Mouse (Mus musculus) spleen, embryonic (tissue): ENCODE measurements around the gene Rita1.

Experiments
- CTCF ChIA-PET: fragments of 350-600 bp; sonication (Branson Sonifier 250); formaldehyde crosslinking; loops from one replicate; lab custom pipeline; 2022; lab: Charles Lee

The Rita1 gene

DNA sequence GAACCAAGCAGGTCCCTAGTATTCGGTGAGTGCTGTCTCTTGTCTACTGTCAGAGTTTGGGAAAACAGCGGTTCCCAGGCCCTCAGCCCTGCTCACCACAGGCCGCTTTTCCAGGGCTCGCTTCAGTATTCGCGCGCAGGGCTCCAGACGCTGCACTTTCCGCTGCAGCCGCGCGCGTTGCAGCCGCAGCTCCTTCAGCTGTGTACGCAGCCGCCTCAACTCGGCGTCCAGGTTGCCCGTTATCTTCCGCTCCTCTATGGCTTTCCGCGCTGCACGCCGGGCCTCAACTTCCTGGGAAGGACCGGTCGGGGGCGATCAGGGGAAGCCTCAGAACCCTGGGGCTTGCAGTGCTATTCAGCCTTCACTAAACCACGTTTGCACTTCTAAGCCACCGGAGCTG lies 18.7 kb upstream of the Rita1 start:
- CTCF ChIA-PET, result interaction anchor here (0.5 to 1.6 kb wide), 2 partner anchors 18 to 90 kb away, joined by 3 to 4 read pairs; partner anchors contain the start of gene Rasal1

DNA sequence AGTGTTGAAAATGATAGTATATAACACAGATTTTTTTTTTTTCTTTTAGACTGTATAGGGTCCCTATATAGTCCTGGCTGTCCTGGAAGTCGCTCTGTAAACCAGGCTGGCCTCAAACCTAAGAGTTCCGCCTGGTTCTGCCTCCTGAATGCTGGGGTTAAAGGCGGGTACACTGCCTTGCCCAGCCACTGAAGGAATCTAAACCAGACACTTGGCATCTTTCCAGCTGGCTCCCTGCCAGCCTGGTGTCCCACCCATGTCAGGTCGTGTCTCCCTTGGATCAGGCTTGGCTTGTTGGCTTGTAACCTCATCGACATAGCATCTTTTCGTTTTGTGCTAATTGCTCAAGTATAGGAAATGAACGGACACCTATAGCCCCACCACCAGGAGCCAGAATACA lies 16.2 kb upstream of the Rita1 start:
- CTCF ChIA-PET, result no interaction called here

DNA sequence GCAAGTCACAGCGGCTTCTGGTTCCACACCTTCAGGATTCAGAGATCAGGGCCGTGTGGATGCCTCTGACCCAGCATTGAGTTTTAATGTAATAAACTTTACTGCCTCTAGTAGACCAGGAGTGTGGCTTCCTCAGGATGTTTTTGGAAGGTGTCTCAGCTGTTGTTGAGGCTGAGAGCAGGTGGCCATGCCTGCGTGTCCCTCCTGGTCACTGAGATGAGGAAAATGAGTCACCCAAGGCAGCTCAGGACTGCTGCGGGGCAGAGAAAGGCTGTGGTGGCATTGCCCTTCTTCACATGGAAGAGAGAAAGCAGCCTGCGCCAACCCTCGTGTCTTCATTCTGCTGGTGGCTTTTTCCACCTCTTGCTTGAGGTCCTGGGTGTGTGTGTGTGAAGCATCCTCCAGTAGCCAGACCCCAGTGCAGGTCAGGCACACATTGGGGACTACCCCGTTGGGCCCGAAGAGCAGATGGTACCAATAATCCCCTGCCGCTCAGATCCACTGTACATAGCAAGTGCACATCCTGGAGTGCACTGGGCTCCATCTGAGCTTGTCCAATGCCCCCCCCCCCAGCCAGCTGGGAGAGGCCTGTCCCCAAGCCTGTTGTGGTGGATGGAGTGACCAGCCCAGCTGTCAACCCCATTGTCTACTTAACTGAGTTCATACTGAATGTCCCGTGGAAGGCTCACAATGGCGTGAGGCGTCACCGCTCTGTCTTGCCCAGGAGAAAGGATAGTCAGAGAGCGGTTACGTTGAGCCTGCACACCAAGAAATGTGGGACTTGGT lies 15.3 kb upstream of the Rita1 start:
- CTCF ChIA-PET, result no interaction called here

DNA sequence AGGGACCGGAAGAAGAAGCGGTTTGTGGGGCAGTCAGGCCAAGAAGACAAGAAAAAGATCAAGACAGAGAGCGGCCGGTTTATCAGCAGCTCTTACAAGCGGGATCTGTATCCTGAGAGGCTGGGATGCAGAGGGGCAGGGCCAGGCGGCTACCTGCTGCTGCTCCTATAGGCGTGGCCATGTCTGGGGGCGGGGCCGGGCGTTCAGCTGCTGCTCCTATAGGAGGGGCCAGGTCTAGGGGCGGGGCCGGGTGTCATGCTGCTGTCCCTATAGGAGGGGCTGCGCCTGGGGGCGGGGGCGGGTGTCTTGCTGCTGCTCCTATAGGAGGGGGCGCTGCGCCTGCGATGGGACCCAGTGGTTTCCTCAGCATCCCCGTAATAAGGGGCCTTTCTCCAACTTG lies 14.0 kb upstream of the Rita1 start:
- CTCF ChIA-PET, result interaction anchor here (0.6 to 0.7 kb wide), 3 partner anchors 13 to 50 kb away, joined by 3 to 4 read pairs (median 3); partner anchors contain the start of gene Iqcd

DNA sequence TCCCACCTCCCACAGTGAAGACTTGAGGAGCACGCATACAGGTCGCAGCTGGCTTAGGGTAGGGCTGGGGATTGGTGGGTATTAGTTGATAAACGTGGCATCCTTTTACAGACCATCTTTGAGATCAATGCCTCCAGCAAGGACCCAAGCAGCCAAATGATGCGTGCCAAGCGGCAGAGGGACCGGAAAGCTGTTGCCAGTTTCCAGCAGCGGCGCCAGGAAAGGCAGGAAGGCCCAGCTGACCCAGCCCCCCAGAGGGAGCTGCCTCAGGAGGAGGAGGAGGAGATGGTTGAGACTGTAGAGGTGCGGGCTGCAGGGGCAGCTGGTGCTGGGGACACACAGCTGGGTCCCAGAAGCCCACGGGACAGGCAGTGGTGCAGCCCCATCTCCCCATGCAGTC lies 12.0 kb upstream of the Rita1 start:
- CTCF ChIA-PET, result no interaction called here

DNA sequence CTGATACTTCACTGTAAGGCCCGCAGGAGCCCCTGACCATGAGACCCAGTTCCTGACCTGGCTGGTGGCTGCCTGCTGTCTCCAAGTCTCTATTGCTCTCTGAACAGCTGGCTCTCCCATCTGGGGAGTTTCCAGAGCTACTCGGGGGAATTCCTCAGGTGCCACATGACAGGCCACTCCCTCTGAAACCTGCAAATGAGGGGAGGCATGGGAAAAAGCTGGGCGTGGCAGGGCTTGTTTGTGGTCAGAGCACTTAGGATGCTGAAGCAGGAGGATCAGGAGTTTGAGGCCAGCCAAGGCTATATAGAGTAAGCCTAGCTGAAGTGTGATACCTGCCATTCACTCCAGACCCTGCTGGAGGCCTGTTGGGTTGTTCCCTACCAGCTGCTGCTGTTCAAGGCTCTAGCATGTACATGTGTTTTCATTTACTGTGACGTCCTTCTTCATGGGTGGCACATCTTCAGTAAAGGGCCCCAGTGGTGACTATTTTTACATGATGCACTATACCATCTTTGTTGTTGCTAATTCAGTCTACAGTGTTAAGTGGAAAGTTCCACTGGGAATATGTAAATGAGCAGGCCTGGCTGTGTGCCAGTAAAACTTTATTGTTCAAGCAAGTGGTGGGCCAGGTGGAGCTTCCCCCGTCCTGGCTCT lies 9.9 kb upstream of the Rita1 start:
- CTCF ChIA-PET, result interaction anchor here (2.0 to 2.3 kb wide), 2 partner anchors 21 to 28 kb away, joined by 5 to 14 read pairs; partner anchors contain the start of gene Rasal1

DNA sequence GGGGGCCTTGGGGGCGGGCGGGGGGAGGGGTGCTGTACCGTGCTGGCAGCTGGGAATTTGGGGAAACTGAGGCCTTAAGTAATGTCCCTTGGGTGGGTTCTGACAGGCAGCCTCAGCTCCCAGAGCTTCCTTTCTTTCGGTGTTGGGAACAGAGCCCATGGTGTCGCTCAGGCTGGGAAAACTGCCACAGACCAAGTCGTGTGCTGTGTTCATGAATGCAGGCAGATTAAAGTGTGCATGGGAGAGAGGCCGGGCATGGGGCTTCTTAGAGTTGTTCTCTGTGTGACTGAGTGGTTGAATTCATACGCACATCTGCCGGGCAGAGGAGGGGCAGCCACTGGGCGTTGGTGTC lies 9.4 kb upstream of the Rita1 start:
- CTCF ChIA-PET, result interaction anchor here (0.6 to 2.8 kb wide), 5 partner anchors 9 to 93 kb away, joined by 3 to 29 read pairs (median 5); partner anchors contain the start of genes Ddx54, Rasal1 and Rita1

DNA sequence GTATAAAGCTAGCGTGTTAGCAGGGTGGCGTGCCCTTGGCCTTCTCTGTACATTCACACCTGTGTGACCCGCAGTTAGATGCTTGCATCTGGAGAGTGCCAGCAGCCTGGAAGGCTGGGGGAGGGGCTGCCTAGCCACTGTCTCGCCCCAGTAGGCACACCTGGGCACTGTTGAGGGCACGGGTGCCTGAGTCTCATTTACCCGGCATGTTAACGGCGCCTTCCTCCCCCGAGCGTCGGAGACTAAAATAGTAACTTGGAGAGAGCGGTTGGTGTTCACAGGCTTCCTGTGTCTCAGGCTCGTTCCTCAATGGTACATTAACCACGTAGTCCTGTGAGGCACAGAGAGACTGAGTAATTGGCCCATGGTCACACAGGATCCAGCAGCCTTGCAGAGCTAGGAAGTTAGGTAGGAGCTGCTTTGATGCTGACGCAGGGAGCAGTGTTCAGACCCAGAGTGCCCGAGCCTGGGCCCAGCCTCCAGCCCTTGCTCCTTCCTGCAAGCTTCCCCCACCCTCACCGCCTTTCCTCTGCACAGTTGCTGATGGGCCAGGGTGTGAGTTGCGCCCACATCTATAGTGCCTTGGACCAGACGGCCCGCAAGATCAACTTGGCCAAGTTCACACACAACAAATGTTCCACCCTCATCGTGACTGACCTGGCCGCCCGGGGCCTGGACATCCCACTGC lies 8.8 kb upstream of the Rita1 start:
- CTCF ChIA-PET, result interaction anchor here (0.6 to 2.8 kb wide), 7 partner anchors 9 to 135 kb away, joined by 3 to 29 read pairs (median 5); partner anchors contain the start of genes Ddx54, Rasal1 and Rita1

DNA sequence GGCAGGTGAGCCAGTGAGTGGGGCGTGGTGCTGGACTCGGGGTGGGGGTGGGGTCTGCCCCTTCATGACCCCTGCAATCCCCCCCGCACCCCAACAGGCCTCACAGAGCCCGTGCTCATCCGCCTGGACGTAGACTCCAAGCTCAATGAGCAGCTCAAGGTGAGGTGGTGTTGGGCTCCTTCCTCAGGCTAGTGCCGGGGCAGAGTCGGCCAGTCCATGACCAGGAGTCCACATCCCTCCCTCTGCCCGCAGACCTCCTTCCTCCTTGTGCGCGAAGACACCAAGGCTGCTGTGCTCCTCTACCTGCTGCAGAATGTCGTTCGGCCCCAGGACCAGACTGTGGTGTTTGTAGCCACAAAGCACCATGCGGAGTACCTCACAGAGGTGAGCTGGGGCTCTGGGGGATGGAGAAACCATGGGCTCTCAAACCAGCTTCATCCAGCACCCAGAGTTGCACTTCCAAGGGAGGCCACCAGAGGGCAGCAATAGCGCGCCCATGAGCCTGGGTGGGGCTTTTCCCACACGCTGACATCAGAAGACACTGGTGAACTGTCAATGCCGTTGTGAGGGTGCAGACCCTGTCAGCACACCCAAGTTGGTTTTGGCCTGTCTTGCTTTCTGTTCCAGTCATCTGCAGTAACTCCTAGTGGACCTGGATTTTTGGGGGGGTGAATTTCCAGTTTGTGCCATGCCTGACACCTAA lies 8.1 kb upstream of the Rita1 start:
- CTCF ChIA-PET, result interaction anchor here (0.7 to 2.8 kb wide), 9 partner anchors 23 to 136 kb away, joined by 3 to 29 read pairs (median 5); partner anchors contain the start of gene Rasal1

DNA sequence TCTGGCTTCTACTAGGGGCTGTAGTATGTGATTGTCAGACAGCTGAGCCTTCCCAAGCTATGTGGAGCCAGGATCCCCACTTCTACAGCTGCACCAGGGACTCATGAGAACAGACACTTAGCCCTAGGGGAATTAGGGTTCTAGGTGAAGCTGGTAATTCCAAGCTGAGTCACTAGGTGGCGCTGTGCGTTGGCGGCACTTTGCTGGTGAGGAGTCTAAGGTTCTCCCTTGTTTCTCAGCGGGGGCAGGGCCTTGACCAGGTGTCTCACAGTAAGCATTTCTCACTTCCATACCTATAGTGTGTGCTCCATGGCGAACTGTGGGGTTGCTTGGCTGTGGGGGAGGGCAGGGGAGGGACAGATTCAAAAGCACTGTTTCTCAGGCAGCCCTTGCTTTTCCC lies 6.8 kb upstream of the Rita1 start:
- CTCF ChIA-PET, result interaction anchor here (0.8 to 2.8 kb wide), 4 partner anchors 34 to 125 kb away, joined by 3 to 29 read pairs (median 5); no protein-coding TSS in a partner anchor

DNA sequence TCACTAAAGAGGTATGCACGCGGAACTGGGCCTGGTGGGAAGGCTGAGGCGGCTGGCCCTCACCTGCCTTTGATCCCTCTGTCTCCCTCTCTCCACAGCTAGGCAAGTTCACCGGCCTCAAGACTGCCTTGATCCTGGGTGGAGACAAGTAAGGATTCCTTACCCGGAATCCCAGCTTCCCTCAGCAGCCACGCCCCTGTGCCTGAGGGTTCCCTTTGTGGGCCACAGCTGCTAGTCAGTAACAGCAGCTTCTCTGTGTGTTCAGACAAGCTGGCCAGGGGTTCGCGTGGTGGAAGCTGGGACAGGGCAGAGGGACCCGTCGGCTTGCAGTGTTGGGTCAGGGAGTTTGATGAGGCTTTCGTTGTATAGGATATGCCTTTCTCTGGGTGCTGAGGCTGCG lies 6.4 kb upstream of the Rita1 start:
- CTCF ChIA-PET, result interaction anchor here (0.7 to 0.9 kb wide), 5 partner anchors 29 to 126 kb away, joined by 3 to 5 read pairs (median 3); no protein-coding TSS in a partner anchor

DNA sequence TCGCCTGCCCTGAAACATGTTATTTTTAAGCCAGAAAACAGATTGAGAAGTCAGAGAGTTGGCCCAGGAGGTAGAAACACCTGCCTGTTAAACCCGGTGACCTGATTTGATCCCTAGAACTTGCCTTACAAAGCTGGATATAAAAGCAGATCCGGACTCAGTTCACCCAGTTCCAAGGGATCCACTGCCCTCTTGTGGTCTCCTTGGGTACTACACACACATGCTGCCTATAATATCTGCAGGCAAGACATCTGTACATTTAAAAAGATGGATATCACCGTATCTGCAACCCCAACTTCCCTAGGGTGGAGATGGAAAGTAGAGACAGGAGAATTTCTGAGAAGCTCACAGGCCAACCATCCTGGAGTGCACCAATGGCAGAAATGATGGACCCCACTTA lies 3.5 kb upstream of the Rita1 start:
- CTCF ChIA-PET, result interaction anchor here (0.5 to 0.6 kb wide), 2 partner anchors 90 to 110 kb away, joined by 3 to 4 read pairs; no protein-coding TSS in a partner anchor

DNA sequence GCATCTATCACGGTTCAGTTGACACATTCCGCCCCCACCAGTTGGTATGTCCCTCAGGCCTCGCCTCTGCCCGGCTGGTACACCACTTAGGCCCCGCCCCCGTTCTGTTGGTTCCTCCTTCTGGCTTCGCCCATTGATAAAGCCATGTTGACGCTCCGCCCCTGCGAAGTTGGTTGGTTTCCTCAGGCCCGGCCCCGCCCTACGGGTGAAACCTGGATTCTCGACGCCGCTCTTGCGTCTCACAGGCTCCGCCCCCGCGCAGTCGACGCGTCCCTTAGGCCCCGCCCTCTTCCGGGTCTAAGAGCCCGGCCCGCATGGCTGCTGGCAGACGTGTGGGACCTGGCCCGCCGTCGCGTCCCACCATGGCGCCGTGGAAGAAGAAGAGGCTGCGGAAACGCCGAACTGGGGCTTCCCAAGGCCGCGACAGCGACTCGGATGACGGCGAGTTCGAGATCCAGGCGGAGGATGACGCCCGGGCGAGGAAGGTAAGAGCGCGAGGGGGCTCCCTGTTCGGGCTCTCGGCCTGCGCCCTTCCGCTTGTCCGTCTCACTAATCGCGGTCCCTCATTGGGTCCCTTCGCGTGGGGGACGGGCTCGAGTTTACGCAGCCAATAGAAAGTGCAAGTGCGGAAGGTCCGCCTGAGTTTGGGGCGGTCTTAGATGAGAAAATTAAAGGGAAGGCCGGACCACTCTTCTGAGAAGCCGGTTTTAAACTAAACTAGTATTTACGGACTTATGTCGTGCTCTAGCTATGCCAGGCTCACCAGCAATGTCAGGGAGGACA lies 624 bp upstream of the Rita1 start:
- CTCF ChIA-PET, result interaction anchor here (0.6 to 1.2 kb wide), 3 partner anchors 8 to 101 kb away, joined by 3 to 16 read pairs (median 4); no protein-coding TSS in a partner anchor

DNA sequence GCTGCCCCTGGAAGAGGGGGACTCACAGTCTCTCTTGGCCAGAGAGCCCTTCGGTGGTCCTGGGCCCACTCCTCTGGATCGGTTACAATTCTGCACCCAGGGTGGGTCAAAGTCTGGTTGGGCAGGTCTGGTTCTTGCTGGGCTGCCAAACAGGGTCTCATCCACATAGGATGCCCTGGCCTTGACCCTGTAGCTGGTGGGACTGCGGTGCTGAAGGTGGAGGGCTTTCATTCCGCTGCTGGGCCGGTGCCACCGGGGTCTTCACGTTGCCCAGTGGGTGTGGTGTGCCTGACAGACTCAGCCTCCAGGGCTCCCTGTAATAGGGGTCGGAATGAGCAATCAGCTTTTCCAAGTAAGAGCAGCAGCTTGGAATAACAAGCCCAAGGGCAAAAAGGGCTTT lies 973 bp downstream of the Rita1 start:
- CTCF ChIA-PET, result interaction anchor here (1.2 kb wide), 1 partner anchor 101 kb away, joined by 9 read pairs; no protein-coding TSS in a partner anchor

DNA sequence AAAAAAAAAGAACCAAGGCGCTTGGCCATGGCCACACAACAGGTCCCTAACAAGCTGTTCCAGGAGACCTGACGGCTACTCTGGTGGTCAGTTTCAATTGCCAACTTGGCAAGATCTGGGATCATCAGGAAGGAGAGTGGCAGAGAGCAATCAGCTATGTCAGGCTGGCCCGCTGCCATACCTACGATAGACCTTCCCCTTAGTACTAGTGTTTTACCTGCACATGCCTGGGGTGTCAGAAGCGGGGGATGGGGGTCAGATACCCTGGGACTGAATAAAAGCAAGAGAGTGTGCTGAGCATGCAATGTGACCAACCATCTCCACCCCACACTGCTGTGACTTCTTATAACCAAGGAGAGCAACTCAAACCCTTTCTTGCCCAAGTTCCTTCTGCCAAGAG lies 1.5 kb downstream of the Rita1 start:
- CTCF ChIA-PET, result no interaction called here

DNA sequence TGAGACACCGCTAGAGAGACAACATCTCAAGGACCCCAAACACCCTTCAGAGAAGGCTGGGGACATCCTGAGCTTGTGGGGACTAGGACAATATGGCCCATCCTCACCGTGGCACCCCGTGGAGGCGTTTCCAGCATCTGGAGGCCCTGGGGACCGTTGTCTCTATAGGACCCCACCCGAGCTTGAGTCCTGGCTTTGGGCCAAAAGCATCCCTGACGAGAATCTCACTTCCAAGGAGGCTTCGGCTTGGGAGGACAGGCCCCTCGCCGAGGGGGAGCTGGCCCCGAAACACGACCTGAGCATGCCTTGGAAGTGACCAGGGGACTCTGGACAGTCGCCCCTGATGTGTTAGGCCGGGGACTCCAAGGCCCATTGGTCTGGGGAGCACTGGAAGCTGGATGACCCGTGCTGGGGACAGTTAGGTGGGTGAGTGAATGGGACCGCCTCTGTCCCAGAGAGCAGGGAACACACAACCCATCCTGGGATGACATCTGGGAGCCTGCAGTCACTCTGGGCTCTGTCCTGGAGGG lies 3.1 kb downstream of the Rita1 start:
- CTCF ChIA-PET, result no interaction called here

DNA sequence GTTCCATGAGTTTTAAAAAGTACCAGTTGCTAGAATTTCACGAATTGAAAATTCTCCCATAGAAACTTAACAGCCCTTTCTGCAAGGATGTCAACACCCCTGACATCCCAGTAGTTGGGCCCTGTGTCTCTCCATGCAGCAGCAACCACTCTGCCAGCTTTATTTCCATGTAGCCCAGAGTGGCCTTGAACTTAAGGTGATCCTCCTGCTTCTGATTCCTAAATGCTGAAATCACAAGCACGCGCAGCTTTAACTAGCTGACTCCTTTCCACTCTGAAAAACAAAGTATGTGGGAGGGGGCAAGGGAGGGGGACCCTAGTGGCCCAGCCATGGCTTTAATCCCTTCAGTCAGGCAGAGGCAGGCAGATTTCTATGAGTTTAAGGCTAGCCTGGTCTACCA lies 5.1 kb downstream of the Rita1 start:
- CTCF ChIA-PET, result interaction anchor here (1.6 kb wide), 1 partner anchor 10 kb away, joined by 4 read pairs; no protein-coding TSS in a partner anchor

DNA sequence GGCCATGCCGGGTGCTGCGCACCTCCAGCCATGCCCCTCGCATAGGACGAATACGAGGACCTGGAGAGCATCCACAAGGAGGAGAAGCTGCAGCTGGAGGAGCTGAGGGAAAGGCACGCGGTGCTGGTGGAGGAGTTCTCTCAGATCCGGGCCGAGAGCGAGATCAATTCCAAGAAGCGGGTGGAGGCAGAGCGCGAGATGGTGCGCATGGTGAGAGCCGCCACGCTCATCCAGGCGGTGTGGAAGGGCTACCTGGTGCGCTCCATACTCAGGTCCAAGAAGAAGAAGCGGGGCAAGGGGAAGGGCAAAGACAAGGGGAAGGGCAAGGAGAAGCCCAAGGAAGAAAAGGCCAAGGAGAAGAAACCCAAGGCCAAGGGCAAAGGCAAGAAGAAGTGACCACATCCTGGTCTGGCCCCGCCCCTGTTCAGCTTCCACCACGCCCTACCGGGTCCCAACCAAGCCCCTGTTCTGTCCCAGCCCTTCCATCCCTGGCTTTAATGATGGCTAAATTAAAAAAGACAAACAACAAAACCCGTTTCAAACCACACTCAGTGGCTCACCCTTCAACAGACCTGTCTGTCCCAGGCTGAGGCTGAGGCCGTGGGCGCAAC lies 5.7 kb downstream of the Rita1 start:
- CTCF ChIA-PET, result interaction anchor here (1.3 kb wide), 1 partner anchor 15 kb away, joined by 3 read pairs; no protein-coding TSS in a partner anchor

DNA sequence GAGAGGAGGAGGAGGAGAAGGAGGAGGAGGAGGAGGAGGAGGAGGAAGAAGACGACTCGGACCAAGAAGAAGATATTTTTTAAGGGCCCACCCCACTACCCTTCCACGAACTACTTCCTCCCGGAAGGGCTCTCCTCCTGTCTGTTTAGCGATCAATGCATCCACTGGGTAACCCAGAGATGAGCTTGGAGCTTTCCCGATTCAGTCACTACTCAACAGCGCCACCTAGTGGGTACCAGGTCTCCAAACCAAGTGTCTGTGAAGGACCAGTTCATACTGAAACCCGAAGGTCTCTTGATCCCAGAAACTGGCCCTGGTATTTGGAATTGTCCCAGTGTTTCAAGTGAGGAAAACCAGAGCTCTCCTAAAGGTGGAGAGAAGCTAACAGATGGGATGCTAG lies 6.7 kb downstream of the Rita1 start:
- CTCF ChIA-PET, result interaction anchor here (0.6 to 1.5 kb wide), 11 partner anchors 14 to 154 kb away, joined by 3 to 6 read pairs (median 3); no protein-coding TSS in a partner anchor
